Mouse (Mus musculus) CH12.LX (cell line): ENCODE measurements around the gene BC030867. TPM values are rescaled to one million over a fixed set of nuclear protein-coding genes. Genes with fewer than 3 reads are reported as not detected.

Experiments
- DNase-seq: peaks from one replicate; pipeline ENCODE4 v3.0.0-alpha.2; 2013; ENCODE audit errors: extremely low read depth
- H3K27ac ChIP-seq: 2 replicates; pipeline ENCODE4 v1.5.1; 2012; ENCODE audit warnings: low read depth, mild to moderate bottlenecking, control low read depth, moderate library complexity; ENCODE audit not compliant: insufficient read depth
- H3K27me3 ChIP-seq: replicated peaks from 2 replicates; pipeline ENCODE3; 2012; ENCODE audit warnings: inconsistent platforms
- H3K36me3 ChIP-seq, 2 experiments: replicated peaks in 1 of 2; 2 replicates each; pipeline versions ENCODE3 to v1.6.1; 2012; ENCODE audit warnings: inconsistent platforms in 1 of 2, low read length in 1 of 2, mild to moderate bottlenecking in 1 of 2, mixed read lengths in 1 of 2, moderate library complexity in 1 of 2; ENCODE audit not compliant: control insufficient read depth in 1 of 2, insufficient read depth in 1 of 2
- H3K4me1 ChIP-seq, 2 experiments: 2 replicates each; pipeline ENCODE4 v1.6.1; 2012; ENCODE audit warnings: inconsistent platforms in 1 of 2, moderate library complexity in 1 of 2; ENCODE audit not compliant: insufficient read depth in 2 of 2, control insufficient read depth in 1 of 2
- H3K4me2 ChIP-seq: 2 replicates; pipeline ENCODE4 v1.6.1; 2012; ENCODE audit warnings: low read depth, mild to moderate bottlenecking, control low read depth; ENCODE audit not compliant: poor library complexity, insufficient read depth, severe bottlenecking
- H3K4me3 ChIP-seq, 3 experiments: fragments of 150-350 bp in 1 of 3; sonication (generic) in 1 of 3; replicated peaks in 1 of 3; 2 replicates each; pipeline versions ENCODE3 to v1.5.1; 2011 to 2012; ENCODE audit warnings: low read depth in 2 of 3, low read length in 2 of 3, mild to moderate bottlenecking in 2 of 3, moderate library complexity in 2 of 3, control low read depth in 1 of 3, improper control_type of control experiment in 1 of 3, inconsistent platforms in 1 of 3, mixed read lengths in 1 of 3; ENCODE audit not compliant: poor library complexity in 1 of 3
- H3K79me2 ChIP-seq: replicated peaks from 2 replicates; pipeline ENCODE4 v1.6.1; 2012; ENCODE audit warnings: mild to moderate bottlenecking, moderate library complexity; ENCODE audit not compliant: control insufficient read depth, poor library complexity, insufficient read depth, severe bottlenecking; ENCODE audit errors: extremely low read depth
- H3K9ac ChIP-seq: 2 replicates; pipeline ENCODE4 v1.6.1; 2012; ENCODE audit warnings: low read depth, mild to moderate bottlenecking, control low read depth, moderate library complexity; ENCODE audit not compliant: insufficient read depth
- H3K9me3 ChIP-seq: replicated peaks from 2 replicates; pipeline ENCODE3; 2012; ENCODE audit warnings: low read length, inconsistent platforms, mixed read lengths
- CTCF ChIP-seq, 2 experiments: IDR thresholded peaks in 1 of 2; conservative IDR thresholded peaks in 1 of 2; 2 replicates each; pipeline ENCODE4 v1.5.1; 2011 to 2012; ENCODE audit warnings: low read depth in 2 of 2, low read length in 2 of 2, improper control_type of control experiment in 1 of 2, inconsistent platforms in 1 of 2, mild to moderate bottlenecking in 1 of 2, moderate library complexity in 1 of 2
- GABPA ChIP-seq: IDR thresholded peaks from 2 replicates; pipeline ENCODE4 v1.6.1; 2012; ENCODE audit warnings: low read depth, low read length, improper control_type of control experiment, inconsistent platforms; ENCODE audit not compliant: insufficient replicate concordance
- MAFK ChIP-seq: IDR thresholded peaks from 2 replicates; pipeline ENCODE4 v1.6.1; 2011; ENCODE audit warnings: low read length, improper control_type of control experiment; ENCODE audit not compliant: insufficient replicate concordance
- MAX ChIP-seq: IDR thresholded peaks from 2 replicates; pipeline ENCODE4 v1.6.1; 2011; ENCODE audit warnings: low read length, improper control_type of control experiment
- MAZ ChIP-seq: IDR thresholded peaks from 2 replicates; pipeline ENCODE4 v1.6.1; 2012; ENCODE audit warnings: low read depth, mild to moderate bottlenecking, inconsistent platforms, low read length, improper control_type of control experiment, moderate library complexity
- MYC ChIP-seq: IDR thresholded peaks from 2 replicates; pipeline ENCODE4 v1.6.1; 2011; ENCODE audit warnings: low read depth, mild to moderate bottlenecking, improper control_type of control experiment, low read length
- POLR2A ChIP-seq: IDR thresholded peaks from 2 replicates; pipeline ENCODE4 v1.6.1; 2011; ENCODE audit warnings: low read depth, mild to moderate bottlenecking, improper control_type of control experiment, low read length
- SMC3 ChIP-seq: IDR thresholded peaks from 2 replicates; pipeline ENCODE4 v1.6.1; 2011; ENCODE audit warnings: low read depth, low read length, improper control_type of control experiment
- UBTF ChIP-seq: IDR thresholded peaks from 2 replicates; pipeline ENCODE4 v1.6.1; 2012; ENCODE audit warnings: low read depth, mild to moderate bottlenecking, inconsistent platforms, low read length, improper control_type of control experiment, moderate library complexity
- ZNF384 ChIP-seq: IDR thresholded peaks from 2 replicates; pipeline ENCODE4 v1.6.1; 2012; ENCODE audit warnings: low read depth, low read length, improper control_type of control experiment, inconsistent platforms
- dilution Hi-C: fragments of 300-500 bp; cut with MboI; formaldehyde crosslinking; loops from 2 replicates; pipeline ENCODE4 v1.14.3; 2020; ENCODE audit warnings: low sequenced_read_pairs; ENCODE audit not compliant: extremely low pct_unique_long_range_greater_than_20kb, extremely low pct_ligation_motif_present
- in situ Hi-C: fragments of 300-500 bp; cut with MboI; formaldehyde crosslinking; loops from 3 replicates; pipeline ENCODE4 v1.14.3; 2019; ENCODE audit warnings: low sequenced_read_pairs, low pct_ligation_motif_present, low pct_unique_long_range_greater_than_20kb, mixed read lengths
- polyA plus RNA-seq: library from polyadenylated mRNA; unstranded; fragments of >175 nt; gene quantifications from 2 replicates; pipeline ENCODE4 v1.2.1, GENCODE M21; 2012; ENCODE audit warnings: low read depth; ENCODE audit not compliant: insufficient read length
- total RNA-seq, 2 experiments: library from RNA; depleted of rRNA; stranded (reverse); fragments of 300-350 nt in 1 of 2; fragments of >200 nt in 1 of 2; gene quantifications; 2 replicates each; pipeline ENCODE4 v1.2.3; 2012 to 2014

The BC030867 gene
- total and polyA plus RNA-seq, 3 experiments, result 11.4 to 34.0 (median 26.2) TPM

DNA sequence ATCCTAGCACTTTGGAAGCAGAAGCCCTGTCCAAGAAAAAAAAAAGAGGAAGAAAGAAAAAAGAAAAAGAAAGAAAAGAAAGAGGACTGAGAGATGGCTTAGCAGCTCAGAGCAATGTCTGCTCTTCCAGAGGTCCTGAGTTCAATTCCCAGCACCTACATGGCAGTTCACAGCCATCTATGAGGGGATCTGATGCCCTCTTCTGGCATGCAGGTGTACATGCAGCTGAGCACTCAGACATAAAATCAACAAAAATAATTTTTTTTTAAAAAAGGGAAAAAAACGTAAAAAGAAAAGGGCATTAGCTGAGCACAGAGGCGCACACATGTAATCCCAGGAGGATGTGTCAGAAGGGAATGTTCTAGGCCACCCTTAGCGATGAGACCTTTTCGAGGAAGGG, 1.8 kb upstream of the BC030867 start:
- no peak overlapping the region for H3K4me3 ChIP-seq
- peaks cover 3% of the 10 kb centered on the region; the same call in 1 of the 2 replicates for H3K79me2 ChIP-seq
- peaks cover 6% of the 10 kb centered on the region for H3K9me3 ChIP-seq
- in situ Hi-C loops (no loop called here), dilution Hi-C loops (no loop called here)
- peaks cover 3 to 15% of the 10 kb centered on the region in 2 experiments for H3K36me3 ChIP-seq
- peaks cover 19% of the 10 kb centered on the region for H3K27me3 ChIP-seq
- no peak overlapping the region for H3K9ac ChIP-seq
- peak in 1 of 2 experiments; percentile 47; a peak in 2 of 4 replicates for TF ChIP-seq CTCF (conservative IDR thresholded peaks at IDR 0.05 in 1 of 2, IDR thresholded peaks at IDR 0.05 in 1 of 2; ENCODE audit: low read depth in 2 of 2, low read length in 2 of 2)
- TF ChIP-seq ZNF384, result 0 out of 2 replicates have a peak, but pooled peaks have one; percentile 13
- no peak for TF ChIP-seq MAZ
- no peak for TF ChIP-seq POLR2A
- TF ChIP-seq SMC3, result peak; percentile 18; the same call in 1 of the 2 replicates
- TF ChIP-seq GABPA, result no peak
- no peak for TF ChIP-seq MAFK
- no peak overlapping the region for H3K4me2 ChIP-seq
- DNase-seq, result no peak
- H3K27ac ChIP-seq, result no peak overlapping the region
- peaks cover 8 to 28% of the 10 kb centered on the region in 2 experiments for H3K4me1 ChIP-seq

GRCm38 (mm10) chr11:102249351-102250090, 839 bp downstream of the BC030867 start:
- peak overlapping the region; percentile 67 for H3K4me2 ChIP-seq
- in situ Hi-C loops (no loop called here), dilution Hi-C loops (no loop called here)
- peaks cover 3% of the 10 kb centered on the region for H3K9me3 ChIP-seq
- peak overlapping the region; percentile 55 for H3K9ac ChIP-seq
- H3K27ac ChIP-seq, result no peak overlapping the region
- TF ChIP-seq MAX, result no peak
- peak; percentile 25; the same call in 1 of the 2 replicates for TF ChIP-seq MYC
- H3K4me1 ChIP-seq, result peaks cover 7 to 26% of the 10 kb centered on the region in 2 experiments
- peaks cover 3% of the 10 kb centered on the region; the same call in 1 of the 2 replicates for H3K79me2 ChIP-seq
- DNase-seq, result peak; percentile 23
- H3K36me3 ChIP-seq, result peaks cover 16 to 39% of the 10 kb centered on the region in 2 experiments
- H3K4me3 ChIP-seq, result peak overlapping the region; percentile 76 to 98 (median 78)
- peaks cover 9% of the 10 kb centered on the region for H3K27me3 ChIP-seq

GRCm38 (mm10) chr11:102257514-102257913, 8.8 kb downstream of the BC030867 start:
- no peak overlapping the region for H3K9ac ChIP-seq
- dilution Hi-C loops, result no loop called here
- no peaks in the 10 kb centered on the region for H3K79me2 ChIP-seq
- no peaks in the 10 kb centered on the region for H3K9me3 ChIP-seq
- DNase-seq, result no peak
- peaks cover 53 to 95% of the 10 kb centered on the region in 2 experiments for H3K36me3 ChIP-seq
- no peak overlapping the region for H3K4me2 ChIP-seq
- no peaks in the 10 kb centered on the region for H3K27me3 ChIP-seq
- in situ Hi-C loops, result no loop called here
- no peaks in the 10 kb centered on the region for H3K4me1 ChIP-seq
- H3K27ac ChIP-seq, result no peak overlapping the region
- TF ChIP-seq CTCF (conservative IDR thresholded peaks at IDR 0.05 in 1 of 2, IDR thresholded peaks at IDR 0.05 in 1 of 2; ENCODE audit: low read depth in 2 of 2, low read length in 2 of 2) (peak in 1 of 2 experiments; percentile 45; a peak in 2 of 4 replicates), UBTF (no peak)
- H3K4me3 ChIP-seq, result no peak overlapping the region
